Comparison of ENCODE assay signal across 8 mouse cellular contexts in the genomic region with DNA sequence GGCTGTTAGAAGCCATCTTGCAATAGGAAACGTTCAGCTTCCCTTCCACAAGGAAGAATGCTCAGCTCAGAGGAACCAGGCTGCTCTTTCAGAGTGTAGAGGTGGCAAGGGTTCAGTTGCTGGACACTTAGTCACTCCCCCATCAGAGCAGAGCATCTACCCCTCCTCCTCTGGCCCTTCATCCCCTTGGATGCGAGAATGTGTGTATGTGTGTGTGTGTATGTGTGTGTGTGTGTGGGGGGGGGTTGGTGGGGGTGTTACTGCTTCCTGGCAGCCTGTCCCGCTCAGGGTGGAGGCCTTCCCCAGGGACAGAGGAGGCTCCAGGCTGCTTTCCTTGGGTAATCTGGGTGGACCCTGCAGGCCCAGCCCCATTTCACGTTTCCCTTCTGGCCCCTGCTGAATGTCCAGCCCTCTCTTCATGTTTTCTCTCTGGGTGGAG.
DNase-seq lines count a peak whose midpoint lies in the region; ATAC-seq lines count a peak whose summit lies in the region.

No protein-coding gene starts in this region.

- H3K36me3 ChIP-seq in limb, embryonic 13.5 days: no peaks in the 10 kb centered on the region
- H3K36me3 ChIP-seq in forebrain, embryonic 15.5 days: no peaks in the 10 kb centered on the region

- no peak overlapping the region for H3K4me3 ChIP-seq in limb, embryonic 13.5 days
- H3K4me3 ChIP-seq in forebrain, embryonic 15.5 days: no peak overlapping the region

- no peak for ATAC-seq in limb, embryonic 13.5 days (ENCODE audit: low FRiP score, low read depth)
- ATAC-seq in forebrain, embryonic 15.5 days (replicated peaks): no peak

- intact Hi-C loops in heart, postnatal 10 days (cut with DNase I): loop anchor here (2.0 kb wide), 2 partner anchors 19 to 103 kb away; partner anchors contain the start of gene Heg1

- H3K9ac ChIP-seq in limb, embryonic 13.5 days: no peak overlapping the region
- no peak overlapping the region for H3K9ac ChIP-seq in forebrain, embryonic 15.5 days (replicated peaks)

- no peak overlapping the region for H3K4me2 ChIP-seq in limb, embryonic 13.5 days (replicated peaks)
- H3K4me2 ChIP-seq in forebrain, embryonic 15.5 days (replicated peaks): no peak overlapping the region

- peak; percentile 67 for DNase-seq in urinary bladder, postnatal 14 days (ENCODE audit: low spot score)
- no peak for DNase-seq in urinary bladder, postnatal 10 days (ENCODE audit: low spot score)
- DNase-seq in heart, postnatal 10 days: peak; percentile 80 to 85
- DNase-seq in testis, postnatal 14 days (ENCODE audit: low spot score): peak; percentile 58
- DNase-seq in spleen, postnatal 4 days (ENCODE audit: low spot score in 2 of 2): no peak
- no peak for DNase-seq in layer of hippocampus, adult 9-11 months

- no peaks in the 10 kb centered on the region for H3K9me3 ChIP-seq in limb, embryonic 13.5 days
- no peaks in the 10 kb centered on the region for H3K9me3 ChIP-seq in forebrain, embryonic 15.5 days

- H3K27ac ChIP-seq in limb, embryonic 13.5 days: 0 out of 2 replicates have a peak overlapping the region, but pooled peaks have one; percentile 67
- no peak overlapping the region for H3K27ac ChIP-seq in forebrain, embryonic 15.5 days (replicated peaks)

- no peaks in the 10 kb centered on the region for H3K27me3 ChIP-seq in limb, embryonic 13.5 days
- no peaks in the 10 kb centered on the region for H3K27me3 ChIP-seq in forebrain, embryonic 15.5 days

- H3K4me1 ChIP-seq in limb, embryonic 13.5 days: peaks cover 58% of the 10 kb centered on the region
- peaks cover 35% of the 10 kb centered on the region for H3K4me1 ChIP-seq in forebrain, embryonic 15.5 days

- WGBS in limb, embryonic 13.5 days: 55% methylated on average over 4 of the region's 4 CpGs
- 70% methylated on average over 4 of the region's 4 CpGs for WGBS in forebrain, embryonic 15.5 days

Comparison
In these comparisons a context has a peak if more than half of its experiments do, and no peak if none do; other contexts are left out.
1. DNase-seq: peak in urinary bladder, postnatal 14 days (single experiment), heart, postnatal 10 days (2 of 2) and testis, postnatal 14 days (single experiment); none in urinary bladder, postnatal 10 days (single experiment), spleen, postnatal 4 days (0 of 2) and layer of hippocampus, adult 9-11 months (single experiment).